ENCODE assay signal across 37 mouse cellular contexts in genomic region chrX:37701821-37702387, GRCm38 (mm10). TPM values are rescaled to one million over a fixed set of nuclear protein-coding genes. Genes with fewer than 3 reads are reported as not detected.
A peak's percentile ranks its signal among the peaks of the same experiment; 100 is the strongest.
DNase-seq lines count a peak whose midpoint lies in the region; ATAC-seq and TF ChIP-seq lines count a peak whose summit lies in the region.
"Had no signal": no experiment of that assay in that cellular context is flagged by ENCODE, and none has a peak within 500 bp of the region (broad histone marks: within the 10 kb centered on the region; RNA-seq: fewer than 3 reads in every experiment).

No protein-coding gene starts in this region.

- peak; percentile 7 for DNase-seq in Patski (ENCODE audit: low read depth, low spot score)
- DNase-seq in kidney, postnatal 25 days = peak; percentile 46
- DNase-seq in embryo, embryonic 10 days (ENCODE audit: low spot score) = no peak
- DNase-seq in ovary, postnatal 36 days (ENCODE audit: low spot score) = no peak
- DNase-seq in ovary, postnatal 10 days (ENCODE audit: low spot score) = no peak
- DNase-seq: adrenal gland, postnatal 10 days; cerebellum, adult 11 months; cerebellum, adult 9-10 months; cerebellum, postnatal 36 days; embryo, embryonic 11 days; gastrocnemius, postnatal 25 days; heart, adult 11 months; heart, postnatal 4 days; lung, postnatal 4 days; spleen, adult 18-20 months; thymus, postnatal 14 days had no signal

- ATAC-seq in intestine, embryonic 16.5 days = peak; percentile 31; the same call in 1 of the 2 replicates
- ATAC-seq in intestine, embryonic 15.5 days = no peak
- ATAC-seq in Patski = peak; percentile 67
- ATAC-seq in kidney, embryonic 15.5 days (replicated peaks; ENCODE audit: low FRiP score) = 0 out of 2 replicates have a peak, but pooled peaks have one; percentile 33
- ATAC-seq: forebrain, embryonic 15.5 days; lung, postnatal 0 days; midbrain, embryonic 13.5 days had no signal

- no peak overlapping the region for H3K27ac ChIP-seq in intestine, embryonic 16.5 days (ENCODE audit: low read length)
- H3K27ac ChIP-seq in intestine, embryonic 15.5 days = no peak overlapping the region
- no peak overlapping the region for H3K27ac ChIP-seq in kidney, embryonic 15.5 days
- H3K27ac ChIP-seq: embryonic facial prominence, embryonic 13.5 days; forebrain, embryonic 10.5 days; forebrain, embryonic 15.5 days; hindbrain, embryonic 13.5 days; midbrain, embryonic 13.5 days had no signal

- POLR2A ChIA-PET in Patski (lab: Charles Lee) = no interaction called here

- in situ Hi-C loops in Patski (cut with MboI; ENCODE audit: low pct_unique_long_range_greater_than_20kb) = no loop called here

- no peaks in the 10 kb centered on the region for H3K9me3 ChIP-seq in intestine, embryonic 16.5 days (ENCODE audit: control insufficient read depth, low read length)
- H3K9me3 ChIP-seq in intestine, embryonic 15.5 days = no peaks in the 10 kb centered on the region
- H3K9me3 ChIP-seq in kidney, embryonic 15.5 days (replicated peaks) = no peaks in the 10 kb centered on the region
- H3K9me3 ChIP-seq: embryonic facial prominence, embryonic 13.5 days; forebrain, embryonic 10.5 days; forebrain, embryonic 15.5 days; hindbrain, embryonic 13.5 days; midbrain, embryonic 13.5 days had no signal

- H3K4me2 ChIP-seq in intestine, embryonic 16.5 days (ENCODE audit: low read depth, low read length) = no peak overlapping the region
- H3K4me2 ChIP-seq in intestine, embryonic 15.5 days (replicated peaks) = no peak overlapping the region
- H3K4me2 ChIP-seq in kidney, embryonic 15.5 days = no peak overlapping the region
- H3K4me2 ChIP-seq: embryonic facial prominence, embryonic 13.5 days; forebrain, embryonic 15.5 days; heart, embryonic 11.5 days; hindbrain, embryonic 13.5 days; liver, embryonic 11.5 days; midbrain, embryonic 13.5 days had no signal

- CTCF ChIA-PET in Patski (lab: Charles Lee) = no interaction called here

- H3K36me3 ChIP-seq in intestine, embryonic 16.5 days (ENCODE audit: control insufficient read depth, insufficient read depth, low read length) = no peaks in the 10 kb centered on the region
- H3K36me3 ChIP-seq in intestine, embryonic 15.5 days = no peaks in the 10 kb centered on the region
- no peaks in the 10 kb centered on the region for H3K36me3 ChIP-seq in kidney, embryonic 15.5 days
- H3K36me3 ChIP-seq: embryonic facial prominence, embryonic 13.5 days; forebrain, embryonic 10.5 days; forebrain, embryonic 15.5 days; hindbrain, embryonic 13.5 days; midbrain, embryonic 13.5 days had no signal

- no peak for TF ChIP-seq CTCF in Patski (IDR thresholded peaks at IDR 0.05)

- no peak overlapping the region for H3K9ac ChIP-seq in intestine, embryonic 16.5 days (ENCODE audit: low read depth, low read length)
- H3K9ac ChIP-seq in intestine, embryonic 15.5 days = no peak overlapping the region
- no peak overlapping the region for H3K9ac ChIP-seq in kidney, embryonic 15.5 days
- H3K9ac ChIP-seq: embryonic facial prominence, embryonic 13.5 days; forebrain, embryonic 15.5 days; hindbrain, embryonic 13.5 days; midbrain, embryonic 13.5 days had no signal

- H3K27me3 ChIP-seq in intestine, embryonic 16.5 days (replicated peaks; ENCODE audit: control insufficient read depth, insufficient read depth, low read length) = no peaks in the 10 kb centered on the region
- no peaks in the 10 kb centered on the region for H3K27me3 ChIP-seq in intestine, embryonic 15.5 days (replicated peaks)
- no peaks in the 10 kb centered on the region for H3K27me3 ChIP-seq in Patski
- H3K27me3 ChIP-seq in kidney, embryonic 15.5 days = no peaks in the 10 kb centered on the region
- H3K27me3 ChIP-seq: CH12.LX; embryonic facial prominence, embryonic 13.5 days; forebrain, embryonic 15.5 days; hindbrain, embryonic 13.5 days; midbrain, embryonic 13.5 days had no signal

- H3K4me1 ChIP-seq in intestine, embryonic 16.5 days (ENCODE audit: control insufficient read depth, insufficient read depth, low read length) = no peaks in the 10 kb centered on the region
- no peaks in the 10 kb centered on the region for H3K4me1 ChIP-seq in intestine, embryonic 15.5 days (replicated peaks)
- H3K4me1 ChIP-seq in kidney, embryonic 15.5 days = no peaks in the 10 kb centered on the region
- H3K4me1 ChIP-seq: embryonic facial prominence, embryonic 13.5 days; forebrain, embryonic 10.5 days; forebrain, embryonic 15.5 days; hindbrain, embryonic 13.5 days; megakaryocyte, embryonic 14.5 days; midbrain, embryonic 13.5 days had no signal

- WGBS in intestine, embryonic 16.5 days = 61% methylated on average over 3 of the region's 3 CpGs
- WGBS in intestine, embryonic 15.5 days = 44% methylated on average over 3 of the region's 3 CpGs
- whole genome bisulfite sequencing in kidney, embryonic 15.5 days = 55% methylated on average over 3 of the region's 3 CpGs

- no peak overlapping the region for H3K4me3 ChIP-seq in intestine, embryonic 16.5 days (ENCODE audit: low read length)
- no peak overlapping the region for H3K4me3 ChIP-seq in intestine, embryonic 15.5 days (replicated peaks)
- no peak overlapping the region for H3K4me3 ChIP-seq in kidney, embryonic 15.5 days (replicated peaks)
- H3K4me3 ChIP-seq: embryonic facial prominence, embryonic 13.5 days; forebrain, embryonic 10.5 days; forebrain, embryonic 15.5 days; hindbrain, embryonic 13.5 days; megakaryocyte, embryonic 14.5 days; midbrain, embryonic 13.5 days had no signal

RNA-seq across cellular contexts. Expression of gene Rhox2h, which starts 28.8 kb away (rescaled TPM):
- not detected in 2 replicates for polyA plus RNA-seq in intestine, embryonic 16.5 days (2015; fragmentation: Nextera tagmentation; extraction: Ambion mirVana)
- not detected in 2 replicates for polyA plus RNA-seq in intestine, embryonic 15.5 days (2015; fragmentation: Nextera tagmentation; extraction: Ambion mirVana)
- polyA plus RNA-seq in Patski (2021) = not detected
- not detected in 2 replicates for polyA plus RNA-seq in kidney, embryonic 15.5 days (2015; fragmentation: Nextera tagmentation; extraction: Ambion mirVana)
- polyA plus RNA-seq: embryonic facial prominence, embryonic 13.5 days; forebrain, embryonic 10.5 days; forebrain, embryonic 15.5 days; frontal cortex, adult 2 months; heart, embryonic 11.5 days; heart, embryonic 16.5 days; hindbrain, embryonic 13.5 days; large intestine, adult 2 months; limb, embryonic 11.5 days; liver, embryonic 11.5 days; liver, embryonic 16.5 days; lung, postnatal 0 days; midbrain, embryonic 13.5 days; neural tube, embryonic 14.5 days; stomach, embryonic 16.5 days had no signal

RNA-seq across cellular contexts. Expression of gene Rhox3h, which starts 33.3 kb away (rescaled TPM):
- not detected in 2 replicates for polyA plus RNA-seq in intestine, embryonic 16.5 days (2015; fragmentation: Nextera tagmentation; extraction: Ambion mirVana)
- polyA plus RNA-seq in intestine, embryonic 15.5 days (2015; fragmentation: Nextera tagmentation; extraction: Ambion mirVana) = not detected in 2 replicates
- not detected for polyA plus RNA-seq in Patski (2021)
- not detected in 2 replicates for polyA plus RNA-seq in kidney, embryonic 15.5 days (2015; fragmentation: Nextera tagmentation; extraction: Ambion mirVana)
- polyA plus RNA-seq: C2C12; embryonic facial prominence, embryonic 13.5 days; forebrain, embryonic 10.5 days; forebrain, embryonic 15.5 days; frontal cortex, adult 2 months; heart, embryonic 11.5 days; heart, embryonic 16.5 days; hindbrain, embryonic 13.5 days; large intestine, adult 2 months; limb, embryonic 11.5 days; liver, embryonic 11.5 days; liver, embryonic 16.5 days; lung, postnatal 0 days; midbrain, embryonic 13.5 days; neural tube, embryonic 14.5 days; stomach, embryonic 16.5 days had no signal

RNA-seq across cellular contexts. Expression of gene Rhox4g, which starts 50.8 kb away (rescaled TPM):
- not detected in 2 replicates for polyA plus RNA-seq in intestine, embryonic 16.5 days (2015; fragmentation: Nextera tagmentation; extraction: Ambion mirVana)
- not detected in 2 replicates for polyA plus RNA-seq in intestine, embryonic 15.5 days (2015; fragmentation: Nextera tagmentation; extraction: Ambion mirVana)
- not detected for polyA plus RNA-seq in Patski (2021)
- polyA plus RNA-seq in kidney, embryonic 15.5 days (2015; fragmentation: Nextera tagmentation; extraction: Ambion mirVana) = not detected in 2 replicates
- polyA plus RNA-seq: C2C12; embryonic facial prominence, embryonic 13.5 days; forebrain, embryonic 10.5 days; forebrain, embryonic 15.5 days; frontal cortex, adult 2 months; heart, embryonic 11.5 days; heart, embryonic 16.5 days; hindbrain, embryonic 13.5 days; large intestine, adult 2 months; limb, embryonic 11.5 days; liver, embryonic 11.5 days; liver, embryonic 16.5 days; lung, postnatal 0 days; midbrain, embryonic 13.5 days; neural tube, embryonic 14.5 days; stomach, embryonic 16.5 days had no signal

RNA-seq across cellular contexts. Expression of gene Rhox2g, which starts 58.6 kb away (rescaled TPM):
- polyA plus RNA-seq in intestine, embryonic 16.5 days (2015; fragmentation: Nextera tagmentation; extraction: Ambion mirVana) = not detected in 2 replicates
- not detected in 2 replicates for polyA plus RNA-seq in intestine, embryonic 15.5 days (2015; fragmentation: Nextera tagmentation; extraction: Ambion mirVana)
- not detected for polyA plus RNA-seq in Patski (2021)
- not detected in 2 replicates for polyA plus RNA-seq in kidney, embryonic 15.5 days (2015; fragmentation: Nextera tagmentation; extraction: Ambion mirVana)
- polyA plus RNA-seq: C2C12; embryonic facial prominence, embryonic 13.5 days; forebrain, embryonic 10.5 days; forebrain, embryonic 15.5 days; frontal cortex, adult 2 months; heart, embryonic 11.5 days; heart, embryonic 16.5 days; hindbrain, embryonic 13.5 days; large intestine, adult 2 months; limb, embryonic 11.5 days; liver, embryonic 11.5 days; liver, embryonic 16.5 days; lung, postnatal 0 days; midbrain, embryonic 13.5 days; neural tube, embryonic 14.5 days; stomach, embryonic 16.5 days had no signal

Comparison
In these comparisons a context has a peak if more than half of its experiments do, and no peak if none do; other contexts are left out.
1. DNase-seq: peak in Patski (single experiment) and kidney, postnatal 25 days (2 of 2); none in embryo, embryonic 10 days (single experiment), ovary, postnatal 36 days (single experiment) and ovary, postnatal 10 days (single experiment).